Mouse (Mus musculus): ENCODE results near the gene Kif16b.

DNA sequence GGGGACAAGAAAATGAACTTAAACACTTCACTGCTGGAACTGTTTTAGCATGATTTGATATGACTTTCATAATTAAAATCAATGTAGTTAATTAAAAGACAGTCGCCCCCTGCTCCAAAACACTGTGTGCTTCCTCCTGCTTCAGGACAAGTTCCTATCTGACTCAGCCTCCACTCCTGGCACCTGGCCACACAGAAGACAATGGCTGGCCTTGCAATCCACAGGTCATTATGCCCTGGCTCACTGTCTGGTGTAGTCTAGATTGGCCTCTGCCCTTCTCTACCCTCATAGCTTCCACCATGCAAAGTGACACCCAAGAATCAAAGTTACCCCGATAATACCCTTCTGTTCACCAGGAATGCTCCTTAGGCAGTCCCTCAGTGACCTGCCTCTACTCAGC is 26.8 kb downstream of the Kif16b start:
- TF ChIP-seq CTCF (IDR thresholded peaks at IDR 0.05; ENCODE audit: borderline replicate concordance, extremely low read depth, insufficient read depth, insufficient read length) (no peak), POLR2A (IDR thresholded peaks at IDR 0.05; ENCODE audit: borderline replicate concordance, extremely low read depth, insufficient read depth, insufficient read length, poor library complexity, severe bottlenecking) (no peak)

All from brain, embryonic 14.5 days (tissue).